Mouse (Mus musculus): ENCODE data around the gene Tyw1. TPM values are rescaled to one million over a fixed set of nuclear protein-coding genes. Genes with fewer than 3 reads are reported as not detected.

The Tyw1 gene
- polyA plus RNA-seq, 1 experiment: 12.7 TPM

DNA sequence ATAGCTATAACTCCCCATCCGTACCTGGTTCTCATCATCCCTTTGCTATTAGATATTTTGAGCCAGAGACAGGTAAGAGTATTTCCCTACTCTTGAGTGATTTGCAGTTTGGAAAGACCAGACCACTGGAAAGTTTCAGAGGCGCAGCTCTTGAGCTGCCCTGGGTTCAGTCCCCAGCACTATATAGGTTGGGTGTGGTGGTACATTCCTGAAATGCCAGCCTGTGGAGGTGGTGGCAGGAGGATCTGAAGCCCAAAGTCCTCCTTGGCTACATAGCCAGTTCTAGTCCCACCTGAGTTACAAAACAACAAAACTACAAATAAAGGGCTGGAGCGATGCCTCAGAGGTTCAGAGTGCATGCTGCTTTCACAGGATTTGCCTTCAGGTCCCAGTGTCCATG is 28.6 kb upstream of the Tyw1 start:
- H3K4me1 ChIP-seq (ENCODE audit: control insufficient read depth, insufficient read depth, low read length): peaks cover 20% of the 10 kb centered on the region
- no peak overlapping the region for H3K27ac ChIP-seq (ENCODE audit: insufficient read depth, low read depth, low read length)
- no peak overlapping the region for H3K4me3 ChIP-seq (ENCODE audit: insufficient read depth, low read length)
- TF ChIP-seq CTCF (IDR thresholded peaks at IDR 0.05; ENCODE audit: low read depth, low read length): no peak
- TF ChIP-seq POLR2A (IDR thresholded peaks at IDR 0.05; ENCODE audit: borderline replicate concordance, low read depth, low read length): no peak

- no peak for TF ChIP-seq CTCF (IDR thresholded peaks at IDR 0.05; ENCODE audit: low read depth, low read length)
- no peak overlapping the region for H3K27ac ChIP-seq (ENCODE audit: insufficient read depth, low read depth, low read length)
- H3K4me3 ChIP-seq (ENCODE audit: insufficient read depth, low read length): no peak overlapping the region
- peaks cover 19% of the 10 kb centered on the region for H3K4me1 ChIP-seq (ENCODE audit: control insufficient read depth, insufficient read depth, low read length)
These were observed 27.3 kb upstream of the Tyw1 start for GRCm38 (mm10) chr5:130228120-130228519.

- TF ChIP-seq CTCF (IDR thresholded peaks at IDR 0.05; ENCODE audit: low read depth, low read length): no peak
- TF ChIP-seq POLR2A (IDR thresholded peaks at IDR 0.05; ENCODE audit: borderline replicate concordance, low read depth, low read length): no peak
- H3K4me3 ChIP-seq (ENCODE audit: insufficient read depth, low read length): no peak overlapping the region
These were observed 19.1 kb upstream of the Tyw1 start for GRCm38 (mm10) chr5:130236302-130236701.

DNA sequence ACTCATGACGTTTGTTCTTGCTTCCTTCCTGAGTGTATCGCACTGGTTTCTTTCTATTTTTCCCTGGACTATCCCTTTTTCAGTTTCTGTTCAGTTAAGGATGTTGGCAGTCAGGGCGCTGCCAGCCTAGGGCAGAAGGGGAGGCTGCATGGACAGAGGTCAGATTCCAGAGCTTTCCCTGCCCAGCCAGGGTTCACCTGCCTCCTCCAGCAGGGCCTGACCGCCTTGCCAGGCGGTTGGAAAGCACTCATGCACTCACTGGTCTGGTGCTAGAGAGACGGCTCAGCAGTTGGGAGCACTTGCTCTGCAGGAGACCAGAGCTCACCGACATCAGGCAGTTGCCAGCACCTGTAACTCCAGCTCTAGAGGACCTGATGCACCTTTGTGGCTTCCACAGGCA is 16.2 kb upstream of the Tyw1 start:
- Histone ChIP-seq H3K27ac (ENCODE audit: insufficient read depth, low read depth, low read length) (no peak overlapping the region), H3K4me3 (ENCODE audit: insufficient read depth, low read length) (no peak overlapping the region), H3K4me1 (ENCODE audit: control insufficient read depth, insufficient read depth, low read length) (no peaks in the 10 kb centered on the region)
- TF ChIP-seq CTCF (IDR thresholded peaks at IDR 0.05; ENCODE audit: low read depth, low read length) (no peak), POLR2A (IDR thresholded peaks at IDR 0.05; ENCODE audit: borderline replicate concordance, low read depth, low read length) (no peak)

More at GRCm38 (mm10) chr5:130236302-130236701, 19.1 kb upstream of the Tyw1 start:
- Histone ChIP-seq H3K4me1 (ENCODE audit: control insufficient read depth, insufficient read depth, low read length) (no peaks in the 10 kb centered on the region), H3K27ac (ENCODE audit: insufficient read depth, low read depth, low read length) (no peak overlapping the region)

DNA sequence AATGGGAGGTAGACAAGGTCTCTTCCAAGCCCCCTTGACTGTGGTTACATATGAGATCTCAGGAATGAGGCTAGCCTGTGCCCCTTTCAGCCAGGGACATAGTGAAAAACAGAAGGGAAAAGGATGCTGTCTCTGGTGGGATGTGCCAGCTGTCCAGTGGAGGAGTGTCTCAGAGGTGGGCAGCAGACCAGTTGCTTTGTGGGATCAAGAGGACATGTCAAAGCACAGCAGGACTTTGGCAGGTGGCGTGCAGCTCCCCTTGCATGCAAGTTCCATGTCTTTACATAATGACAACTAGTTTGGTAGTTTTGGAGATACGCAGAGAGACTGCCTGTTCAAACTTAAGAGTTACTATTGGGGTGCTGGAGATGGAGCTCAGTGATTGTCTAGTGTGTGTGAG is 15.6 kb upstream of the Tyw1 start:
- Histone ChIP-seq H3K27ac (ENCODE audit: insufficient read depth, low read depth, low read length) (no peak overlapping the region), H3K4me3 (ENCODE audit: insufficient read depth, low read length) (no peak overlapping the region), H3K4me1 (ENCODE audit: control insufficient read depth, insufficient read depth, low read length) (no peaks in the 10 kb centered on the region)
- TF ChIP-seq CTCF (IDR thresholded peaks at IDR 0.05; ENCODE audit: low read depth, low read length) (no peak), POLR2A (IDR thresholded peaks at IDR 0.05; ENCODE audit: borderline replicate concordance, low read depth, low read length) (no peak)

DNA sequence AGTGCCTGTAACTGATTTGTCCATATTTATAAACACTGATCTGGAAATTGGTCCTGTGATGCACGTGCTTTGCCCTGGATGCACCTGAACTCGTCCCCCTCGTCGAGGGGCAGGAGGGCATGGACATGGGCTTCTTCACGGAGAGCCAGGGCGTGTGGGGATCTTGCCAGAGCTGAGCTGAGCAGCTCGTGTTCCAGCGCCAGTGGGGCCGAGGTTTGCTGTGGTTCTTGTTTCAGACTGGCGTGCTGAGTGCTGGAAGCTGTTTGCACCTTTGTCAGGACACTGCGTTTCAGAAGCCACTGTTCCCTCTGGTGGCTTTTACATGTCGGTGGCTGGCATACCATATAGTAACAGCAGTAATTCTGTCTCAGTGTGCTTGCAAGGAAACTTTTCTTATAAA is 14.0 kb upstream of the Tyw1 start:
- no peak overlapping the region for H3K27ac ChIP-seq (ENCODE audit: insufficient read depth, low read depth, low read length)
- H3K4me1 ChIP-seq (ENCODE audit: control insufficient read depth, insufficient read depth, low read length): no peaks in the 10 kb centered on the region
- no peak overlapping the region for H3K4me3 ChIP-seq (ENCODE audit: insufficient read depth, low read length)
- TF ChIP-seq CTCF (IDR thresholded peaks at IDR 0.05; ENCODE audit: low read depth, low read length): no peak
- TF ChIP-seq POLR2A (IDR thresholded peaks at IDR 0.05; ENCODE audit: borderline replicate concordance, low read depth, low read length): no peak

DNA sequence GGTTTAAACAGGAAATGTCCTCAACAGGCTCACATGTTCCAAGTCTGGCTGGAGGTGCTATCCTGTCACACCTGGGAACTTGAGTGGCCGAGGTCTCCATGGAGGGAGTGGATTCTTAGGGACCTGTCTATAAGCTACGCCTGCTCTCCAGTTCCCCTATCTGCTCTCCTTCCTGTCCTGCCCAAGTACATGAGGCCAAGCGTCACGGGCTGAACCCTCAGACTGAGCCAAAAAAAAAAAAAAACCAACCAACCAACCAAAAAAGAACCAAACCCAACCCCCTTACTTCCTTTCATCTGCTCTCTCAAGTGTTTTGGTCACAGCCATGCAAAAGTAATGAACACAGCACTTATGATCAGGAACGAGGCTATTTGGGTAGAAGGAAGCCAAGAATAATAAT is 7.6 kb upstream of the Tyw1 start:
- no peak overlapping the region for H3K4me3 ChIP-seq (ENCODE audit: insufficient read depth, low read length)
- peak overlapping the region; percentile 68 for H3K27ac ChIP-seq (ENCODE audit: insufficient read depth, low read depth, low read length)
- no peak for TF ChIP-seq POLR2A (IDR thresholded peaks at IDR 0.05; ENCODE audit: borderline replicate concordance, low read depth, low read length)
- no peak for TF ChIP-seq CTCF (IDR thresholded peaks at IDR 0.05; ENCODE audit: low read depth, low read length)
- H3K4me1 ChIP-seq (ENCODE audit: control insufficient read depth, insufficient read depth, low read length): peaks cover 13% of the 10 kb centered on the region

DNA sequence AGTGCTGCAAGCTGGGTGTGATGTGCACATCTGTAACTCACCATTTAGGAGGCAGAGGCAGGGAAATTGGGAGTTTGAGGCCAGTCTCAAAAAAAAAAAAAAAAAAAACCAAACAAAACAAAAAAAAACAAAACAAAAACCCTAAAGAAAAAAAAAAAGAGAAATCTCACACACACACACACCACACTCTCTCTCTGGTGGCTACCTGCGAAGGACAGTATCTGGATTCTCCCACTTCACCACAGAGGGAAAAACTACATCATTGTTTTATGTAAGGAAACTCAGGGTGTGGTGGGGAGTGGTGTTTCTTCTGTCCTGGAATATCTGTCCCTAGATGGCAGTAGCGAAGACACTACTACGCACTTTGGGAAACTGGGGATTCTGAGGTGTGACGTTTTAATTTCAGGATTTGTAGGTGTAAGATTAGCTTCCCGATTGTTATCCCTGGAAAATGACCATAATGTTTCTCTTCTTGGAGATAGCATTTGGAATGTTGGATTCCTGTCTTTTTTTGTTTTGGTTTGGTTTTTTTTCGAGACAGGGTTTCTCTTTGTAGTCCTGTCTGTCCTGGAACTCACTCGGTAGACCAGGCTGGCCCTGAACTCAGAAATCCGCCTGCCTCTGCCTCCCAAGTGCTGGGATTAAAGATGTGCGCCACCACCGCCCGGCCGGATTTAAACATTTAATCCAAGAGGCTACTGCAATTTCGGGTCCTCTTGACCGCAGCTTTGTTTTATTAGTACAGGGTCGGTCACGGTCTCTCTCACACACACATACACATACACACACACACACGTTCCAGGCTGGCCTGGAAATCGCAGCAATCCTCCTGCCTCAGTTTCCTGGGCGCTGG is 1.0 kb upstream of the Tyw1 start:
- no peak for TF ChIP-seq CTCF (IDR thresholded peaks at IDR 0.05; ENCODE audit: low read depth, low read length)
- no peak for TF ChIP-seq POLR2A (IDR thresholded peaks at IDR 0.05; ENCODE audit: borderline replicate concordance, low read depth, low read length)
- H3K27ac ChIP-seq (ENCODE audit: insufficient read depth, low read depth, low read length): peak overlapping the region; percentile 86
- H3K4me1 ChIP-seq (ENCODE audit: control insufficient read depth, insufficient read depth, low read length): peaks cover 17% of the 10 kb centered on the region
- peak overlapping the region; percentile 91 for H3K4me3 ChIP-seq (ENCODE audit: insufficient read depth, low read length)

DNA sequence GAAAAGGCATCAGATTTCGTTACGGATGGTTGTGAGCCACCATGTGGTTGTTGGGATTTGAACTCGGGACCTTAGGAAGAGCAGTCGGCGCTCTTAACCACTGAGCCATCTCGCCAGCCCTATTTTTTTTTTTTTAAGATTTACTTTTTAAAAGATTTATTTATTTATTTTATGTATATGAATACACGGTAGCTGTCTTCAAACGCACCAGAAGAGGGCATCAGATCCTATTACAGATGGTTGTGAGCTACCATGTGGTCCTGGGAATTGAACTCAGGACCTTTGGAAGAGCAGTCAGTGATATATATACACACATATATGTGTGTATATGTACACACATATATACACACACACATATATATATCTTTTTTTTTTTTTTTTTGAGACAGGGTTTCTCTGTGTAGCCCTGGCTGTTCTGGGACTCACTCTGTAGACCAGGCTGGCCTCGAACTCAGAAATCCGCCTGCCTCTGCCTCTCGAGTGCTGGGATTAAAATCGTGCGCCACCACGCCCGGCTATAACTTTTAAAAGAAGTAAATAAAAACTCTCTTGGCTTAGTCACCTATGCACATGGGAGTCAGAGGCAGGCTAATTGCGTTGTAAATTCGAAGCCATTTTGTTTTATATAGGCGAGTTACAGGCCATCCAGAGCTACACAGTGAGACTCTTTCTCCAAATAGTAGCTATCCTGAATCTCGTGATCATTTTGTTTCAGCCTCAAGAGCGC is 543 bp downstream of the Tyw1 start:
- Histone ChIP-seq H3K4me1 (ENCODE audit: control insufficient read depth, insufficient read depth, low read length) (peaks cover 17% of the 10 kb centered on the region), H3K27ac (ENCODE audit: insufficient read depth, low read depth, low read length) (peak overlapping the region; percentile 53), H3K4me3 (ENCODE audit: insufficient read depth, low read length) (peak overlapping the region; percentile 58)

GRCm38 (mm10) chr5:130256678-130257271 is 1.4 kb downstream of the Tyw1 start:
- Histone ChIP-seq H3K27ac (ENCODE audit: insufficient read depth, low read depth, low read length) (peak overlapping the region; percentile 53), H3K4me1 (ENCODE audit: control insufficient read depth, insufficient read depth, low read length) (peaks cover 21% of the 10 kb centered on the region), H3K4me3 (ENCODE audit: insufficient read depth, low read length) (peak overlapping the region; percentile 94)
- TF ChIP-seq POLR2A (IDR thresholded peaks at IDR 0.05; ENCODE audit: borderline replicate concordance, low read depth, low read length) (no peak), CTCF (IDR thresholded peaks at IDR 0.05; ENCODE audit: low read depth, low read length) (no peak)
